Mouse (Mus musculus): ENCODE measurements around the gene Rbmxl1.

GRCm38 (mm10) chr8:78515132-78515531 is 6.4 kb upstream of the Rbmxl1 start:
- no peak for TF ChIP-seq CTCF (conservative IDR thresholded peaks at IDR 0.05; ENCODE audit: low read length)
- TF ChIP-seq POU5F1 (IDR thresholded peaks at IDR 0.05; ENCODE audit: borderline replicate concordance, low read length), result no peak
